Mouse (Mus musculus) liver, adult 2 months (tissue): ENCODE data around the gene Rere. TPM values are rescaled to one million over a fixed set of nuclear protein-coding genes. Genes with fewer than 3 reads are reported as not detected.

Experiments used
- DNase-seq: peaks from one replicate; pipeline ENCODE4 v3.0.0-alpha.2; 2011; ENCODE audit warnings: low read depth, low spot score; ENCODE audit errors: extremely low read depth
- H3K27ac ChIP-seq: fragments of 200-500 bp; replicated peaks from 2 replicates; pipeline ENCODE4 v1.5.1; 2012; ENCODE audit warnings: low read depth, mild to moderate bottlenecking, control low read depth, inconsistent platforms, low read length; ENCODE audit not compliant: insufficient read depth
- H3K27me3 ChIP-seq: fragments of 200-500 bp; 2 replicates; pipeline ENCODE4 v1.6.1; 2012; ENCODE audit warnings: mild to moderate bottlenecking, moderate library complexity, low read length, inconsistent platforms; ENCODE audit not compliant: control insufficient read depth, insufficient read depth
- H3K36me3 ChIP-seq: fragments of 200-500 bp; 2 replicates; pipeline ENCODE4 v1.6.1; 2012; ENCODE audit warnings: low read length, inconsistent platforms; ENCODE audit not compliant: control insufficient read depth, insufficient read depth
- H3K4me1 ChIP-seq: fragments of 200-500 bp; 2 replicates; pipeline ENCODE4 v1.6.1; 2011; ENCODE audit warnings: low read length; ENCODE audit not compliant: control insufficient read depth, insufficient read depth
- H3K4me3 ChIP-seq: fragments of 200-500 bp; 2 replicates; pipeline ENCODE4 v1.5.1; 2011; ENCODE audit warnings: low read depth, mild to moderate bottlenecking, control low read depth, low read length, moderate library complexity; ENCODE audit not compliant: insufficient read depth
- H3K79me2 ChIP-seq: fragments of 200-500 bp; 2 replicates; pipeline ENCODE4 v1.6.1; 2012; ENCODE audit warnings: inconsistent platforms, mild to moderate bottlenecking, low read length, moderate library complexity; ENCODE audit not compliant: control insufficient read depth, insufficient read depth
- H3K9ac ChIP-seq: fragments of 200-500 bp; 2 replicates; pipeline ENCODE4 v1.6.1; 2012; ENCODE audit warnings: low read depth, mild to moderate bottlenecking, control low read depth, inconsistent platforms, low read length
- CTCF ChIP-seq: fragments of 200-500 bp; IDR thresholded peaks from 2 replicates; pipeline ENCODE4 v1.5.1; 2011; ENCODE audit warnings: low read depth, low read length, control low read depth
- POLR2A ChIP-seq: fragments of 200-500 bp; IDR thresholded peaks from 2 replicates; pipeline ENCODE4 v1.6.1; 2011; ENCODE audit warnings: low read length, control low read depth; ENCODE audit not compliant: insufficient read depth; ENCODE audit errors: extremely low read depth
- WGBS: fragments of 180-500 bp; shearing (Covaris S2); methylation state at CpG from one replicate; pipeline ENCODE4 v1.1.7; 2018; 5-methylcytosine and 5-hydroxymethylcytosine counted together
- polyA plus RNA-seq: library from polyadenylated mRNA; depleted of rRNA; stranded (reverse); fragments of >200 nt; gene quantifications from 2 replicates; pipeline ENCODE4 v1.2.3, GENCODE M21; 2012
- total RNA-seq: library from RNA; depleted of rRNA; stranded (reverse); fragments of >200 nt; gene quantifications from 2 replicates; pipeline ENCODE4 v1.2.3, GENCODE M21; 2014

Rere gene
- total and polyA plus RNA-seq, 2 experiments: 8.8 to 10.0 TPM

- Histone ChIP-seq H3K27ac (no peak overlapping the region), H3K79me2 (no peaks in the 10 kb centered on the region; the same call in 1 of the 2 replicates), H3K4me3 (no peak overlapping the region), H3K27me3 (no peaks in the 10 kb centered on the region), H3K9ac (no peak overlapping the region), H3K4me1 (no peaks in the 10 kb centered on the region), H3K36me3 (peaks cover 3% of the 10 kb centered on the region; the same call in 1 of the 2 replicates)
- TF ChIP-seq POLR2A (no peak), CTCF (no peak)
- 79% methylated on average over 5 of the region's 5 CpGs for WGBS
- DNase-seq: no peak
Measured at GRCm38 (mm10) chr4:150522425-150522824, 241.0 kb downstream of the Rere start.

GRCm38 (mm10) chr4:150523351-150523750 is 241.9 kb downstream of the Rere start:
- Histone ChIP-seq H3K27me3 (no peaks in the 10 kb centered on the region), H3K36me3 (peaks cover 3% of the 10 kb centered on the region; the same call in 1 of the 2 replicates), H3K9ac (no peak overlapping the region), H3K4me1 (no peaks in the 10 kb centered on the region), H3K27ac (no peak overlapping the region), H3K4me3 (no peak overlapping the region), H3K79me2 (no peaks in the 10 kb centered on the region; the same call in 1 of the 2 replicates)
- TF ChIP-seq POLR2A (no peak), CTCF (no peak)
- DNase-seq: no peak

GRCm38 (mm10) chr4:150526269-150526668 is 244.8 kb downstream of the Rere start:
- H3K4me1 ChIP-seq: no peaks in the 10 kb centered on the region
- H3K27me3 ChIP-seq: no peaks in the 10 kb centered on the region
- H3K9ac ChIP-seq: no peak overlapping the region
- no peak overlapping the region for H3K27ac ChIP-seq
- peaks cover 6% of the 10 kb centered on the region; the same call in 1 of the 2 replicates for H3K36me3 ChIP-seq
- no peak for TF ChIP-seq POLR2A
- TF ChIP-seq CTCF: no peak
- H3K79me2 ChIP-seq: no peaks in the 10 kb centered on the region; the same call in 1 of the 2 replicates
- H3K4me3 ChIP-seq: no peak overlapping the region
- DNase-seq: no peak
- 94% methylated on average over 1 of the region's 1 CpGs for WGBS

- TF ChIP-seq CTCF: no peak
- Histone ChIP-seq H3K9ac (no peak overlapping the region), H3K27me3 (no peaks in the 10 kb centered on the region), H3K36me3 (peaks cover 6% of the 10 kb centered on the region; the same call in 1 of the 2 replicates), H3K79me2 (no peaks in the 10 kb centered on the region; the same call in 1 of the 2 replicates), H3K4me3 (no peak overlapping the region), H3K4me1 (no peaks in the 10 kb centered on the region), H3K27ac (no peak overlapping the region)
- WGBS: 94% methylated on average over 1 of the region's 1 CpGs
- DNase-seq: no peak
Measured at GRCm38 (mm10) chr4:150528426-150528825, 247.0 kb downstream of the Rere start.

GRCm38 (mm10) chr4:150528846-150529245 is 247.4 kb downstream of the Rere start:
- Histone ChIP-seq H3K9ac (no peak overlapping the region), H3K27me3 (no peaks in the 10 kb centered on the region), H3K4me1 (no peaks in the 10 kb centered on the region), H3K27ac (no peak overlapping the region), H3K79me2 (no peaks in the 10 kb centered on the region; the same call in 1 of the 2 replicates), H3K4me3 (no peak overlapping the region), H3K36me3 (peaks cover 6% of the 10 kb centered on the region; the same call in 1 of the 2 replicates)
- DNase-seq: no peak
- no peak for TF ChIP-seq CTCF
- no peak for TF ChIP-seq POLR2A
- WGBS: 94% methylated on average over 5 of the region's 5 CpGs

GRCm38 (mm10) chr4:150531869-150532268 is 250.4 kb downstream of the Rere start:
- no peaks in the 10 kb centered on the region for H3K27me3 ChIP-seq
- no peak overlapping the region for H3K4me3 ChIP-seq
- H3K27ac ChIP-seq: no peak overlapping the region
- H3K4me1 ChIP-seq: peaks cover 2% of the 10 kb centered on the region
- no peaks in the 10 kb centered on the region for H3K79me2 ChIP-seq
- no peak overlapping the region for H3K9ac ChIP-seq
- 87% methylated on average over 7 of the region's 7 CpGs for WGBS
- no peak for TF ChIP-seq POLR2A
- no peak for TF ChIP-seq CTCF
- no peak for DNase-seq
- H3K36me3 ChIP-seq: peaks cover 3% of the 10 kb centered on the region; the same call in 1 of the 2 replicates
